Mouse (Mus musculus): ENCODE measurements around the gene Nsun4. TPM values are rescaled to one million over a fixed set of nuclear protein-coding genes. Genes with fewer than 3 reads are reported as not detected.

Nsun4 gene
- polyA plus RNA-seq, 1 experiment from 2014 or later, result 17.9 TPM

DNA sequence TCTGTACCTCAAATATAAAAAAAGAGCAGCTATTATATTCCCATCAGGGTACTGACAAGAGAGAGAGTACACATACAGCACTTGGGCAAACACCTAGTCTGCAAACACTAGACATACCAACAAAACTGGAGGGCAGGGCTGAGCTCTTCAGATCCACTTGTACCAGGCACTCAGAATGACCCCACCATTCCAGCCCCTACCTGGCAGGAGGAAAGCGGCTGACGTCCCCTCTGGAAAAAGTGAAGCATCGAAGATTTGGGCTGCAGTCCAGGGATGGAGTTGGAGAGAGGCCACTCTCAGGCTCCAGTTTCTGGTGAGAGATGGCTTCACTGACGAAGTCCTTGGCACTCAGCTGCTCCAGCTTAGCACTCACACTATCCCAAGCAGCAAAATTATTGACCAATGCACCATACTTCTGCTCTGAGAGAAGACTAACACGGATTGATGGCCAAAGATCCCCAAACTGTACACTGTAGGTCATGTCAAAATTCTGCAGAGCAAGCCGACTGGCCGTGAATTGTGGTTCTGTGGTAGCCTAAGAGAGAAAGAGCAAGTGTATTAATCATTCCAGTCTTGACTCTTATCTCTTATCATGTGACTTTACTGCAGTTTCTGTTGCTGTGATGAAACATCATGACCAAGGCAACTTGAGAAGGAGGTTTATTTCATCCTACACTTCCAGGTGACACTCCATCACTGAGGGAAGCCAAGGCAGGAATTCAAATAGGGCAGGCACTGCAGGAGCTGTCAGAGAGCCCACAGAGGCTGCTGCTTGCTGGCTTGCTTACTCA lies 5.4 kb downstream of the Nsun4 start:
- no peak for DNase-seq (ENCODE audit: low spot score)

DNA sequence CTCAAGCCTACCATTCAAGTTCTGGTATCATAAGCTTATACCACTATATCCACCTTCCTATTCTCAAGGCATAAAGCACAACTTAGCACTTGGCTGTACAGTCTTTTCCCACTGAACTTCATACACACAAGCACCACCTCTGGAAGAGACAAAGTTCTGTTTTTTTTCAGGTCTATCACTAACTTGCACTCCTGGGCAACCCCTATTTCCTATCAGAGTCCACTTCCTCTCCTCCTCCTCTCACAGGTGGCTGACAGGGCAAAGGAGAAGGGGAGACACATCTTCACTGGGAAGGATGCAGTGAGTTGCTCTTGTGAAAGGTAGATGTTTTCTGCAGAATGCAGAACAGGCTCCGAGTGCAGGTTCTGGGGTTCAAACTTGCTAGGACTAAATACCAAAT lies 6.0 kb downstream of the Nsun4 start:
- DNase-seq (ENCODE audit: low spot score), result no peak

DNA sequence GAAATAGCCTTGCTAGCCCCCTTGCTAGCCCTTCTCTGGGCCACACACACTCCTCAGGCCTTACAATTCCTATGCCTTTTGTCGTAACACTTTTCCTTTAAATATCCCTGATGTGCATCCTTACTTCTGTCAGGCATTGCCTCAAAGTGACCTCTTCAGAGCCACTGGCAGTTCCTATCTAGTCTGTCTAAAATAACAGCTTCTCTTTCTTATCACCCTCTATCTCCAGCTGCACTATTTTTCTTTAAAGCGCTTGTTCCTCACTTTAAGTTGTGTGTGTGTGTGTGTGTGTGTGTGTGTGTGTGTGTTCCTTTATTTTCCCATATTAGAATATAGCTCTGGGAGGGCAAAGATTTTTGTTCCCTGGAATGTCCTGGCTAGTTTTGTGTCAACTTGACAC lies 7.1 kb downstream of the Nsun4 start:
- no peak for DNase-seq (ENCODE audit: low spot score)

DNA sequence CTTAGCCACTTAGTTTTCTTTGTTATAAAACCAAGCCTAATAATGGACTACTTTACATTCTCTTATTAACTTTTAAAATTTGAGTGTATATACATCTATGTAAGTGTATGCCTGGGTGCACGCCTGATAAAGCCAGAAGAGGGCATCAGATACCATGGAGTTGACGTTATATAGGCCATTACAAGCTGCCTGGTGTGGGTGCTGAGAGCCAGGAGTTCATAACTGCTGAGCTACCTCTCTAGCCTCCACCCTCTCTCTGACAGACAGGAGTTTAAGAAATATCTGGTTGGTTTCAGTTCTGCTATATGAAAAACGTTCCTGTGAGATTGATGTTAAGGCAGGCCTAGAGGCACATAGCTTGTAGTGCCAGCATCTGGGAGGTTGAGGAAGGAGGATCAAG lies 11.5 kb downstream of the Nsun4 start:
- peak; percentile 12 for DNase-seq (ENCODE audit: low spot score)

DNA sequence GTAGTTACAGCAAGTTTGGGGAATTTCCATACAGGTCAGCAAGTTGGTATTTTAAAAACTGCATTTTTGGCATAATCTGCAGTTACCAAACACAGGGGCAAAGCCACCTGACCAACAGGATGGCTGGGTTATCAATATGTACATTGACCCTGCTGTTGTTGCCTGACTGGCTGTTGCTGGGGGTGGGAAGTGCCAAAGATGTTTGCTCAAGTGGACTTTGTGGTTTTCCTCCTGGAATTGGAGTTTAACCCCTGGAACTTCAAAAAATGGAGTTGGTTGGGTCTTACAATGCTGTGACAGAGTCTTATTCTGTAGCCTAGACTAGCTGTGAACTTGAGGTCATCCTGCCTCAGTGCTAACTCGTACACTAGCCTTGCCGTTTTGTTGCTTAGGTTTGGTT lies 13.2 kb downstream of the Nsun4 start:
- no peak for DNase-seq (ENCODE audit: low spot score)

DNA sequence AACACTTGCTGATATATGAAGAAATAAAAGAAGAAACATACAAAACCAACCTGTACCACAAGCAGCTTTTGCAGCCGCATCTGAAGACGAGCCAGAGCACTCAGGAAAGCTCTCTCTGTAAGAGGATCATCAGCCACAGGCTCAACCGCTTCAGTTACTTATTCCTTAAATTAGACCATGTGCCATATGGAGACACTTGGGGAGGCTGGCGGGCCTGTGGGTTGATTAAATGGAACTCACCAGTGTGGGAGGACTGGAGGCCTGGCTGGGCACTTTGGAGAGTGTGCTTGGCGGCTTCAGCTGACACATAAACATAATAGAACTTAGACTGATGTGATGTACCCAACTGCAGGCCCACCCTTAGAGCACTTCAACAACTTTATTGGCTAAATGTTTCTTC lies 20.3 kb downstream of the Nsun4 start:
- no peak for DNase-seq (ENCODE audit: low spot score)

DNA sequence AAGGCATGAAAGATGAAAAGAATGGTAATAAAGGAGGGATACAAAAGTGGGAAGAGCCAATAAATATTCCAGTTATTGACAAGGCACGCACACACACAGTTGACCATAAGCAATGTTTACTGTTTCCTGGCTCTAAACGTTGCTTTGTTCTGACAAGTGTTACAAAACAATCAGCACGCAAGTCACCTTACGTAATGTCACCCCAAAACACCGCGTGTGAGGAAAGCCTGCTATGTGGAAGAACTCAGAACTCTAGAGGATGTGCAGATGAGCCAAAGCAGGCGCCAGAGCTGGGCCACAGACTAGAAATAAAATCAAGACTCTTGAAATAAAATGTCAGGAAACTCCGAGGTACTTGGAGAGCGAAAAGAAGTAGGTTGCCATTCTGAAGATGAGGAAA lies 20.8 kb downstream of the Nsun4 start:
- DNase-seq (ENCODE audit: low spot score), result no peak

DNA sequence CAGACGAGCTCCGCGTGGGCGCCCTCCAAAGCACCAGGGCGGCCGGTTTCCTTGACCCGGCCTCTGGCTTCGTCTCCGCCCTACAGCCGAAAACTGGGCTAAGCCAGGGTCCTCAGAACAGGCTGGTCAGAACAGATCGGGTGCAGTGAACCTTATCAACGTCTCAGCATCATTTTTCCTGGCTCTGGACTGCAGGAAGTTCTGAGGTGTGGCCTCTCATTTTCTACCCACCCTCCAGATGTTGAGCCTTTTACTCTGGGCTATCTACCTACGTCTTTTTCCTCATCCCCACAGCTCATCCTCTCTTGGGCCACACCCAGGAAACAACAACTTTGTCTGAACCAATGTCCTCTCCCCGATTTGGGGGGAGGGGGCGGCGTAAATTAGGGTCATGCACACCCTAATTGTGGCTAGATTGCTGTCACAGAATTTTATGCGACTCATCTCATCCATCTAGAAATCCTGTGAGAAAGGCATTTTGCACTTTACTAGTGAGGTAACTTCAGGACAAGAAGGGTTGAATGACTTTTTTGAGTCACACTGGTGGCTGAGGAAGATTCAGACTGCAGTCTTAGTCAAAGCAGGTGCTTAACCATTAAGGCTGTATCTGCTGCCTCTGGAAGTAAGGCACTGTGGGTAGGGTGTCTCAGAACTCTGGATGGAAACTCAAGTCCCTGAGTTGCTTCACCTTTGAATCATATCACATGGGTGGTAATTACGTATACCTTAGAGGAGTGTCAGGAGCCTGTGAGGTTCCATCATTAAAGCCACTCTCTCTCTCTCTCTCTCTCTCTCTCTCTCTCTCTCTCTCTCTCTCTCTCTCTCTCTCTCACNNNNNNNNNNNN lies 35.6 kb downstream of the Nsun4 start, which contains the start of gene Faah:
TSS of gene Faah (minus strand) at position 25 of the 845 bp plus-strand sequence.
- no peak for DNase-seq (ENCODE audit: low spot score)

DNA sequence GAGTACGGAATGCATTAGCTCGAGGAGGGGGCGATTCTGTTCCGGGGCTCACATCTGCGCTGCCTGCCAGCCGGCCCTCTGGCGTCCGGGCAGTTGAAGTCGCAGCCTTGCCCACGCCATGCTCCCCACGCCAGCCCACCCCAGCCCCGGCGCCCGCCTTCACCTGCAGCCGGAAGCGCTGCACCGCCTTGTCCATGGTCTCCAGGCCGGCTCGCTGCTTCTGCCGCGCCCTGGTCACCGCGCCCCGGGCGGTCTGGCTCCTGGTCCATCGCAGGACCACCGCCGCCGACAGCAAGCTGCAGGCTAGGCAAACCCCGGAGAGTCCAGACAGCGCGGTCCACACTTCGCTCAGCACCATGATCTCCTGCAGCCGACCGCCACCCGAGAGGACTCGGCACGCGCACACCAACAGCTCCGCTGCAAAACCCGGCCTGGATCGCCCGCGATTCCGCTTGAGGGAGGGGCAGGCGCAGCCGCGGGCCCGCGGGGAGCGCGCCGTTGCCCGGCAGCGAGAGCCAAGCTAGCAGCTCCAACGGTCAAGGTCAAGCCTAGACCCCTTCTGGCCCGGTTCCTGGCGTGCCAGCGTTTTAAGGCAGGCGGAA lies 36.3 kb downstream of the Nsun4 start:
- DNase-seq (ENCODE audit: low spot score), result peak; percentile 59

DNA sequence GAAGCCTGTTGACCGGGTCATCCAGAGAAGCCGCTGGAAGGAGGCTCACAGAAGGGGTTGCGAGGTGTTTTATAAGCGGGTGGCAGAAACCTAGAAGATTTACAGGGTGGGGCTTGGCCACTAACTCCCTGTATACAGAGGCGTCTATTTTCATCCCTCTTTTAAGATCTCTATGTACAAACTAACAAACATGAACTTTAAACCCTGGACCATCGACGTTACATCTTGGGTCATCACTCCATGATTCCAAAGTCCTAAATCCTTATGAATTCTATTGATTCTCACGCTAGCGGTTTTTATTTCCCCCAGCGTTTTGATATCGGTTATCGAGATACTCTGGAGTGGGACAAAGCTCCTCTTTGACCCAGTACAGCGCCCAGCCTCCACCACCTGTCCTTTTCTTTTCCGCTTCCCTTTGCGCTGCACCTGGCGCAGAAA lies 36.8 kb downstream of the Nsun4 start:
- no peak for DNase-seq (ENCODE audit: low spot score)

DNA sequence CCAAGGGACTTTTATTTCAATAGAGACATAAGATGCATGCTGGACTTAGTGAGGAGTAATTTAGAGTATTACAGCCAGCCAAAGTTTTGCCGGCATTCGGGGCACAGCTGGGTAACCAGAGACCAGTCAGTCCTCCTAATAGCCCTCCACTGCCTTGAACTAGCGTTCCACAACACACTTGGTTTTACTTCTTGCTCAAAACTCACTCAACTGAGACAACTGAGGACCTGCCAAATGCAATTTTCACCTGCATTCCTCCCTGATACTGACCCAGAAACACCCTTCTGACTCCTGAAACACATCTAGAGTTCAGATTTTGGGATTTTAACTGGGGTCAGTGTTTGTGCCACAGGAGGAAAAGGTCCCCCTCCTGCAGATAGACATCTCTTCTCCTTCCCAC lies 37.3 kb downstream of the Nsun4 start:
- no peak for DNase-seq (ENCODE audit: low spot score)

DNA sequence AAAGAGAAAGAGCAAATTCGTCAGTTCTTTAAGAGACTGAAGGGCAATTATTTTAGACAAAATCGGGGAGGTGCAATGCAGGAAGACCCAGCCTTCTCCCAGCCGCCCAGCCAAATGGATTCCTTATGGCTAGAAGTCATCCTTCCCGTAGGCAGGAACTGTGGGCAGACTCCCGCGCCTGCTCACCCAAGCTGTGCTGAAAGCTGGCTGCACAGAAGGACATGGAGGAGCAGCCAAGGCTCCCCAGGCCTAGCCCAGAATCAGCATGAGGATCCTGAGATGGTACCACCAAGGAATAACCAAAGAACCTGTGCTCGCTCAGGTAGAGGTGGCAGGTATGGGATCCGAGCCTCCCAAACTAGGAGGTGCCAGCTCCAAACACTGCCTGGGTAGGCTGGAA lies 37.7 kb downstream of the Nsun4 start:
- DNase-seq (ENCODE audit: low spot score), result no peak

DNA sequence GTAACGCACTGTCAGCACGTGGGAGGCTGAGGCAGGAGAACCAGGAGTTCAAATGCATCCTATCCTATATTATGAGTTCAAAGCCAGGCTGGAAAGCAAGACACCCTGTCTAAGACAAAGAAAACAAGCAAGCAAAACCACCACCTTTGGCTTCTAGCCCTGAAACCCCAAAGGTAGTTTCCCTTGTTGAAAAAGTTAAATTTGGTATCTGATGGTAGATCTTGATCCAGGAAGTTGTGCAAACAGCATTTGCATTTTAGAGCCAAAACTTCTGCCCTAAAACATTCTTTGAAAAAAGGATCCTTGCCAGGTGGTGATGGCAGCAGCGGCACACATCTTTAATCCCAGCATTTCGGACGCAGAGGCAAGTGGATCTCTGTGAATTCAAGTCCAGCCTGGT lies 38.2 kb downstream of the Nsun4 start:
- DNase-seq (ENCODE audit: low spot score), result peak; percentile 13

DNA sequence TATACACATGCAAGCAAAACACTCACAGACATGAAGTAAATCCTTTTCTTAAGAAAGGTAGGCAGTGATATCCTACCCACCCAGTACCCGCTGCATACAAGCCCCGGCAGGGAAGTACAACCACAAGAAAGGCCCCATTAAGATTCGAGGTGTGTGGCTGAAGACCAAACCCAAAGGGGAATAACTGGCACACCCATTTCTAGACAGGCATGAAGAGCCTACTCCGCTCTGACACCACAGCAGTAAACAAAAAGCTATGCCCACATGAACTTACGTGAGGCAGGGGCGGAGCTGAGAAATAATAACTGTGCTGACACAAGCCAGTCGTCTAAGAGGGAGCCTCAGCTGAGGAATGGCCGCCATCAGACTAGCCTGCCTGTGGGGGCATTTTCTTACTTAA lies 43.5 kb downstream of the Nsun4 start:
- no peak for DNase-seq (ENCODE audit: low spot score)

DNA sequence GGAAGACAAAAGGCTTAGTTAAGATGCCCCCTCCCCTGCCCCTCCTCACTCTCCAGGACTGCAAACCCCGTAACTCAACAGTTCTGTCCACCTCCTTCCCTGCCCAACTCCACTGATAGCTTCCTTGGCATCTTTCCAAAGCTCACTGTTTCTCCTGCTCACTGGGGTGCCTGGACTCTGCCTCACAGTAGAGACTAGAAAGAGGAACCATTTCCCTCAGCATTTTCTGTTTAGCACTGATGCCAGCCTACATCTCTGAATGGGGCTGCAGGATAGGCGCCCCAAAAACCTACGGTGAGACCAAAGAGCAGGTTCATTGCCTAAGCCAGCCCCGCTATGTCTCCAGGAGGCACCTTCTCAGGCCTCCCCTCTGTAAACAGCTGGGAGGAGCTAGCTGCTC lies 52.5 kb downstream of the Nsun4 start:
- no peak for DNase-seq (ENCODE audit: low spot score)

DNA sequence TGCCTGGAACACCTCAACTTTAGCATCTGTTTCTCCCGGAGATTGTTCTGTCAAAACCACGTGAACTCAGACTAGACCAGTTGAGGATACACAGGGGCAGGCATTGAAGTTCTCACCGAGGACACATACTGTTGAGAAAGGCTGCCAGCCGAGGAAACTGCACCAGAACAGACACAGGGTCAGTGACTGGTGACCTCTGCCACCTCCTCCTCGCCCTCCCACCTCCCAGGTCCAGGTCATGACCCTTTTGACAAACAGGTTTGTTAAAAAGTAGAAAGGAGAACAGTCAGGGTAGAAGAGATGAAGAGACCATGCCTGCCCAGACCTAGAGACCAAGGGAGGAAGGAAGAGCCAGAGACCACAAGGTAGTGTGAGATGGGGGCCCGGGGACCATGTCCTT lies 53.0 kb downstream of the Nsun4 start:
- no peak for DNase-seq (ENCODE audit: low spot score)

DNA sequence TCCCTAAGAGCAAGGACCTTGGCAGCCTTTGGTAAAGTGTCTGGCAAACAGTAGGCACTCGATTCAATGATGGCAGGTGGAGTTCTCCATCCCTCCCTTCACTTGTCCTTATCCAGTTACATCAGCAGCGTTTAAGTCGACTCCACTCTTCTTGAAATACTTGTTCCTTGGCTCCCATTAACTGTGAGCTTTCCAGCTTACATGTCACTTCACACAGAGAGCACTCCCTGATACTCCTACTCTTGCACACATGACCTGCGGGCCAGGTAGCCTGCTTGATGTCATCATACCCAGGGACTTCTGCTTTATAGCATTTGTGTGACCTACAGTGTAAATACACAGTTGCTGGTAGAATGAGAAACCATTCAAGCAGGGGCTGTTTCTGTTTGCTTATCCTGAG lies 56.9 kb downstream of the Nsun4 start:
- DNase-seq (ENCODE audit: low spot score), result no peak

DNA sequence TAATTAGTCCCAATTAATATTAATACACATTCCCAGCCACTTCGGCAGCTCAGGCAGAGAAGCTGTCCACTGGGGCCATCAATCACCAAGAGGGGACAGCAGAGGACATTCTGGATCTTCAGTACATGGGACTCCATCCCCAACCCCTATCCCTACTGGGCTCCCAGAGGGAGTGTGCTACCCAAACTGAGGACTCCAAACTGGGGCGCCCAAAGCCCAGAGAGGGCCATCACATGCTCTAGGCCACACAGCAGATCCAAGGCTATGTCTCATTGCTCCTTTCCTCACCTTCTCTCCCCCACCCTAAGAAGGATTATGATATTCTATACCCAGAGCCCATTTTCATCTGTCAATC lies 58.3 kb downstream of the Nsun4 start:
- DNase-seq (ENCODE audit: low spot score), result no peak

DNA sequence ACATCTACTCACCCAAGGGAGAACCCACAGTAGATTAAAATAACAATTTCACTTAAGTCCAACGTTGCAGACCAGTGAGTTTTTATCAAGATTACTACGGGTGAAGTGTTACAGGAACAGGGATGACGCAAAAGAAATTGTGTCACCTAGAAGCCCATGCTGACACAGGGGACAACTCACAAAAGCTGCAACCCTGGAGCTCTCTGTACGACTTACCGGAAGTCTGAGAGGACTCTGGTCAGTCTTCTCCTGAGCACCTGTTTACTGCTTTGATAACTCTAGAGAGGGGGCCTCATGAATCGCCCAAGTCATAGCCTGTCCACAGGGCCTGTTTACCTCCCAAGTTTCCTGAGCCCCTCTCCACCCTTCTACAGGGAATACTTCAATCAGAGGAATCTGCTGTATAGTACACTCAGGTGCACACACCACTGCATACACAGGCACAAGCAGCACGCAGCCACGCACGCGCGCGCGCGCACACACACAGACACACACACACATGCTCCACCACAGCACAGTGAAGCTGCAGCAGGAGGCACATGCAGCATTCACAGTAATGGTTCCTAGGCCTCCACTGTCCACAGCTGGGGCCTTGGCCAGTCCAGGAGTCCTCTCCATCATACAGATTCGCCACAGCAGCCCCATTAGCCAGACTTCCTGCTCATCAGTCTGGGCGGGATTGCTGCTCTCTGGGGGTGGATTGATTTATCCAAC lies 58.9 kb downstream of the Nsun4 start:
- no peak for DNase-seq (ENCODE audit: low spot score)

DNA sequence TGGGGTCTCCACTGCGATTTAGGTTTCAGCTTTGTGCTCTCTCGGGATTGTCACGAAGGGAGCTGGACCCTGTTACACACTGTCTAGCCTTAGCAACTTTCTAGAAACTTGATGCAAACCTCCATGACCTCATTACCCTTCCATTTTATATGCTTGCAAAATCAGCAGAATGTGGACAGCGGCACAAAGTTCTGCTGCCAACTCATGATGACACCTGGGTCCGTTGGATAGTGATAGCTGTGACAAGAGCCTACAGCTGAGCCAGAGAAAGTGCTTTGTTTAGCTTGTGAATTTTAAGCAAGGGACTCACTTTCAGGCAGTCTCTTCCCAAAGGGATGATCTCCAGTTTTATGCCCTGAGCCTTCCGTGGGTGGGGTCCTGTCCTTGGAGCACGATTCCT lies 64.3 kb downstream of the Nsun4 start:
- DNase-seq (ENCODE audit: low spot score), result no peak

DNA sequence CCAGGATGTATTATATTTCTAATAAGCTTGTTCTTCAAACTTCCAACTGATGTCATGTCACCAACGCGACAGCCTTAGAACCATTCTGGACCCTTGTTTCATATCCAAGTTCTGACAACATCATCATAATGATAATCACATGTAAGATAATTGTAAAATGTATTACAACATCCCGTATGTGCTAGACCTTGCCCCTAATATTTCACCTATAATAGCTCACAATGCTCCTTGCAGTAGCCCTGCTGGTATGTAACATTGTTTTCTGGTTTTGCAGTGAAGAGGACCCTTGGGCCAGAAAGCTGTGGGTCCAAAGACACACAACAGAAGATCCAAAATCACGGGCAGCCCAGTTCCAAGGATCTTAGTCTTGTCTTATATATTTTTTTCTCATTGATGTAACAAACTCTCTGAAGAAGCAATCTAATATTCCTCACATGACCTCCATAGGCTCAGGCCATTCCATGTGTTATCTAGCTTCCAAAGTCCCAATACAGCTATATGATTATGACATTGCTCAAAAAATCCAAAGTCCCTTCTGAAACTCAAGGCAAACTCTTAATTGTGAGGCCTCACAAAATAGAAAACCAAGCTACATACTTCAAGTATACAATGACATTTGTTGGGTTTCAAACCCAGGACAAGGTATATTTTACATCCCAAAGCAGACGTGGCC lies 65.7 kb downstream of the Nsun4 start:
- DNase-seq (ENCODE audit: low spot score), result no peak
